Mouse (Mus musculus) thymus, postnatal 25 days (tissue): ENCODE measurements around the gene Dapp1.
"Not testable (repeated sequence)": the region's sequence is repeated elsewhere in the genome, so short reads cannot be mapped to it uniquely, and the experiment has no call there.

Experiments used
- DNase-seq: peaks from one replicate; pipeline ENCODE4 v3.0.0; 2022

The Dapp1 gene

DNA sequence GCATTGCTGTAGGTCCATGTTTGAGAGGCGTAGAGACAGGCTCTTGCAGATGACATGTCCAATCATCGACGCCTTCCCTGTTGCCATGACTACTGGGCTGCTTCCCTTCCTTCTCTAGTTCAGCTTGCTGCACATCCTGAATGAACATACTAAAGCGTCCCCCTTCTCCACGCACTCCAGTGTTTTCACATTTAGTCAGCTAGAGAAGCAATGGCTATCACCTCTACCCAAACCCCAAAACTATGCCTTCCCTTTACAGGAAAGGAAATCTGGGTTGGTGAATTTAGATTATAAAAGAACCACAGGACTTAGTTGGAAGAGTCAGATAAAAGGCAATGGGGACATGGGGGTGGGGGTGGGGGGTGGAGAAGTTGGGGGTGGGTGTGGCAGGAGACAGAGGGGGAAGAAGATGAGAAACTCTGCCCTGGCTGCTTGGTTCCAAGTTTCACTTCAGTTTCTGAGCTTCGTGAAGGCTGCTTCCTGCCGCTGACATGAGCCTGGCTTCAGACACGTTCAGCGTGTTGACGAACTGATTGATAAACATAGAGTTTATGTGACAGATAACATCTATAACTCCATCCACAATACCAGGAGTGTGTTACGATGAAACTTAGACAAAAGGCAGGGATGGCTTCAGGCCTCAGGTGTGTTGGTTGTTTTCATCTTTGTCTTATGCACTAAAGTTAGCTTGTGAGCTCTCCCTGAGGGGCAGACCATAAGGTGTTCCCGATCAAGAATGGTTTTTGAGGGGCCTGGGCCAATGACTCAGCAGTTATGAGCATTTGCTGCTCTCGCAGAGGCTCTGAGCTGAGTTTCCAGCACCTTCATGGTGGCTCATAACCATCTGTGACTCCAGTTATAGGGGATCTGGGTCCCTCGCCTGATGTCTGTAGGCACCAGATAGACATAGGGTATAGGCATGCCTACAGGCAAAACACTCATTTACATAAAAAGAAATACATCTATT, 28.1 kb downstream of the Dapp1 start:
- DNase-seq = peak; percentile 50

DNA sequence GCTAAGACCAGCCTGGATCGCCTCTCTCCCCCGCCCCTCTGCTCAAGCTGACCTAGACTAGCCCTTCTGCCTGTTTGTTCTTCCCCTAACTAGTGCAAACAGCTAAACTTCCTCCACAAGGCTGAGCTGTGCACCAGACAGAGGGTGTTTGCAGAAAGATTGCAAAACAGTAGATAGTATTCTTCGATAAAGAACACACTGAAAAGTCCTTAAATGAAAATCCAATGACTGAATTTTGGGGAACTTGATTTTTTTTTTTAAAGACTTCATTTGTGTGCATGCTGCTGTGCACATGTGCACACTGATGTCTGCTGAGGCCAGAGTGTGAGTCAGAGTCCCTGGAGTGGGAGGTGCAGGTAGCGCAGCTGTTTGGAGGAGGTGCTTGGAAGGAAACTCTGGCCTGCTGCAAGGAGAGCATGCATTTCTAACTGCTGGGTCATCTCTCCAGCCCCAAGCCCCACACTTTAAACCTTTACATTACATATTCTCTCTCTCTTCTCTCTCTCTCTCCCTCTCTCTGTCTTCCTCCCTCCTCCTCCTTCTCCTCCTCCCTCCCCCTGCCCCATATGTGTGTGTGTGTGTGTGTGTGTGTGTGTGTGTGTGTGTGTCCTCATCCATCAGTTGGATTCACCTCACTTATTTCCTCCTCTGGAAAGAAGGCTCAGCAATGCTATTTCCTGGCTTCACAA, 29.0 kb downstream of the Dapp1 start:
- DNase-seq = no peak

DNA sequence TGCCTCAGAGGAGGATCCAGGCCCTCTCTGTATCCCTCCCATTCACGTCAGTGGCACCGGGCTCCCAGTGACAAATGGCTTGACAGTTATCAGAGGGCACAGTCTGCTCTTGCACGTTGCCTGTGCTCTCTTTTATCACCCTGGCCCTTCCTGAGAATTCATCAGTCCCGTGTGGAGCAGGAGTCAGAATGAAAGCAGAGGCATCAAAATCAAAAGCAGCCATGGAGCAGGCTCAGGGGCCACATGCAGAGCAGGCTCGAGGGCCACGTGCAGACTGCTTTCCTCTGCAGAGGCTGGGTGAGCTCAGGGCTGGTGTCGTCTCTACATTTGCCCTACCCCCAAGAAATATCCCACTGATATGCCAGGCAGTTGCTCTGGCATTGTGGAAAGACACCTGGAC, 29.5 kb downstream of the Dapp1 start:
- no peak for DNase-seq

DNA sequence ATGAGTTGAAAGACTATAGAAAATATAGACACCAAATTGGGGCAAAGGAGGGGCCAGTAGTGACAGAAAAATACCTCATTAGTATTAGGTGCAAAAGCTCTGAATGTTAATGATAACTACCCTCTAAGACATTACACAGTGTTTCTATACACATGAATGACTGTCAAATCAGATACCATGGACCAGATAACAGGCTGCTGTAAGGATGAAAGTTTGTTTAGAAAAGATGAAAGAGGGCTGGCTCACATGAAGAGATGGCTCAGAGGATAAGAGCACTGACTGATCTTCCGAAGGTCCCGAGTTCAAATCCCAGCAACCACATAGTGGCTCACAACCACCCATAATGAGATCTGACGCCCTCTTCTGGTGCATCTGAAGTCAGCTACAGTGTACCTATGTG, 30.0 kb downstream of the Dapp1 start:
- not testable (repeated sequence) for DNase-seq

DNA sequence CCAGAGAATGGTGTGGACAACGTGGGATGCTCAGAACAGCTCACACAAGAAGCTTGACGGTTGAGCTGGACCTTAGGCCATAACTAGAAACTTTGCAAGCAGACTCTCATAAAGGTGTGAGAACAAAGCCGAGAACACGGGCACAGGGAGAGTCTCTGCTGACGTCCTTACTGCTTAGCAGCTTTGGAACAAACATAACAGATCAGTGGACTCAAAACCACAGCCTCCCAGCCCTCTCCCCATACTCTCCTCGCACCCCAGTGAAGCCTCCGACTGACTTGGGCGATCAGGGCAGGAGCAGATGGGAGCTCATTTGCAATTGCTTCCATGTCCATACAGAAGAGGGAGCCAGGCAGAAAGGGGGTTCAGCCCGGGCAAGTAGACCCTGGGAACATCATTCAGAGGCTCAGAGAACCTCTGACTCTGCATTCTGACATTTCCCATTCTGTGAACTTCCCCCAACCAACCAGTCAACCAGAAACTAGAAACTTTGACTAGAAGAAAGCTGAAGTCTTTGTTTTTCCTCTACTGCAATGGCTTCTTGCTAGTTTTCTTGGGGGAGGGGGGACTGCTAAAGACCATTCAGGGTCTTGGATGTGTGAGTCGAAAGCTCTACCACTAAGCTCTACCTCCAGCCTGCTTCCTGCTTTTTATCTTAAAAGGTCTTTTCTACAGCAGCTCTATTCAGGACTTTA, 31.0 kb downstream of the Dapp1 start:
- DNase-seq = no peak

DNA sequence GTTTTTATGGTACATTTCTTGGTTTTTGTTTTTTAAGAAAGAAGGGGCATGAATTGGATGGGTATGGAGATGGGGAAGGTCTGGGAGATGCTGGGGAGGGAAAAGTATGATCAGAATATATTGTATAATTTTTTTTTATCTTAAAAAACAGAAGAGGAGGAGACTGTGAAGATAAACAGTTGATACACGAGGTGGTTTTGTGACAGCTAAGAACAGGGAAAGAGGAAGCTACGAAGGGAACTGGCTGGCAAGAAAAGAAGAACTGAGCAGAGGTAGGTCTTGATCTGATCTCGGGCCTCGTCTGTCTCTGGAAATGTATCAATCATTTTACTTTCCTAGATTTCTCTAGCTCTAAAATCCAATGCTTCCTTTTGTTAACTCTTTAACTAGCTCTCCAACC, 33.8 kb downstream of the Dapp1 start:
- DNase-seq = no peak

DNA sequence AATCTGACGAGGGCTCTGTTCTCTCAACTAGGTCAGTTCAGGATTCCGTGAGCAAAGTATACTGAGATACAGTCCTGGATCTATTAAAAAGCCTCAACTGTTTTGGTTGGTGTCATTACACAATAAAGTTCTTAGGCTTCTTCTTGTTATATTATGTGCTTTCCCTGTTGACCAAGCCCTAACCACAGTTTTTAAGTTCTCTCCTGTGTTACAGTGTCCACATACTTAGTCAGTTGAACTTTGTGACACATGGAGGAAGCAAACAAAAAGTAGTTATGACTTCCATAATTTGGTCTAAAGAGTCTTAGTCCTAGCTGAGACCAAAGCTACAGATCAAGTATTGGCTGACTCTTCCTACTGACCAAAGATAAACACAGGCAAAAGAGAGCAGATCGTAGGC, 34.5 kb downstream of the Dapp1 start:
- DNase-seq = no peak

DNA sequence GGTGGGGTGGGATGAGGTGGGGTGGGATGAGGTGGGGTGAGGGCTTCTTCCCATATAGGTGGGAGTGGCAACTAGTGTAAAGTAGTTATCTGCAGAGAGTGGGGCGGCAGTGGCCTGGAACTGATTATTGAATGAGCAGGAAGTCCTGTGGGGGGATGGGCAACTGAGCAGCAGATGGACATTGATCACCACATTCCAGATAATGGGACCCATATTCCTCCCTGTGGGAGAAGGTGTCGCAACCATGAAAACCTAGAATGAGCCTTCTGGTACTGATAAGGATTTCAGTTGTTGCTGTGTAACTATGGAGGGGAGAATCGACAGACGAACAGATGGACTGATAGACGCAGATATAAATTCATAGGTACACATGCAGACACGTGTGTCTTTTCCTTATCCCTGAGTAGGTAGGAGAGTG, 37.6 kb downstream of the Dapp1 start:
- no peak for DNase-seq

DNA sequence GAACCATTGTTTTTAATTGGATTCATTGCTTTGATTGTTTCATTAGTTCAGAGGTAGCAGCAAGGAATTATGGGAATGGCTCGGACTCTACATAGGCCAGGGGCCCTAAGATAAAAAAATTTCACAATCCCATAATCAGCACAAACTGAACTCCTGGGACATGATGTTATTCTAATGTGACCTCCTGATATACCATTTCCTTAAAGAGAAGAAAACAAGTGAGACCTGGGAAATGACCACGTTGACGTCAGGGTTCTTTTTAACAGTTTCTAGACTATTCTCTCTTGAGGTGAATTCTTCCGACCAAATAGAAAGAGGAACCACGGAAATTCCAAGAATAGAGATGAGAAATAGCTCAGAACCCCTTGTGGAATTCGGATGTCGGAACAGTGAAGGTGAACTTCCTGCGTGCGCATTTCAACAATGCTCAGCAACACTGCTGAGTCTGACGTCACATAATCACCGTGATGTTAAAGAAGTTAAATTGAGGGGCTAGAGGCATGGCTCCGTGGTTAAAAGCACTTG, 39.2 kb downstream of the Dapp1 start:
- no peak for DNase-seq

DNA sequence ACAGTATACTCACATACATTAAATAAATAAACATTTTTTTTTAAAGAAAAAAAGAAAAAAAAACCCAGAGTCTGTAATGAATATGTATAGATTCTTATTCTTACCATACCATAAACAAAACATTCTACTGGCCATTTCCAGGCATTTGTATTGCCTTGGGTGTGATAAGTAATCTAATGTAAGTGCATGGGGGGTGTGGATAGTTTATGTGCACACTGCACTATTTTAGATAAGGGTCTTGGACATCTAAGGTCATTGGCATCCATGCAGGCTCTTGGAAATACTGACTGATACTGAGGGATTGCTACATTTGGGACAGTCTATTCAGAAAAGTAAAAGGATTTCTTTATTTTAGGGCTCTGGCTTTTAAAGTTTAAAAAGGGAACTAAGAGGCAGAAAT, 39.8 kb downstream of the Dapp1 start:
- DNase-seq = no peak

DNA sequence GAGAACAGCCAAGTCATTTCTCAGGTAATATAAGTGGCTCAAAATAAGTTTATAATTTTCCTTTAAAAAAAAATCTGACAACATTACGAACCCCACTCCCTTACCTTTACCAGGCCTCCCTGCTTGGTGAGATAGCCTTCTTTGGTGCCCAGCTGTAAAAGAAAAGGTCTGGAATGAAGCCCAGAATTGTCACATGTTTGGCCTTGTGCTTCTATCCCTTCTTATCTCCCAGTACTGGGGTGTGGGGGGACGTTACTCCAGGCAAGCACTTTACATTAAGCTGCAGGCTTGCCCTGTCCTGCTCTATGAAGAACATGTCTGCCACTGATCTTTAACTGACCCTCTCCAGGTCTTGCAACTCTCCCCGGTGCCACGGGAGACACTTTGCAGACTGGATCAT, 40.6 kb downstream of the Dapp1 start:
- no peak for DNase-seq

DNA sequence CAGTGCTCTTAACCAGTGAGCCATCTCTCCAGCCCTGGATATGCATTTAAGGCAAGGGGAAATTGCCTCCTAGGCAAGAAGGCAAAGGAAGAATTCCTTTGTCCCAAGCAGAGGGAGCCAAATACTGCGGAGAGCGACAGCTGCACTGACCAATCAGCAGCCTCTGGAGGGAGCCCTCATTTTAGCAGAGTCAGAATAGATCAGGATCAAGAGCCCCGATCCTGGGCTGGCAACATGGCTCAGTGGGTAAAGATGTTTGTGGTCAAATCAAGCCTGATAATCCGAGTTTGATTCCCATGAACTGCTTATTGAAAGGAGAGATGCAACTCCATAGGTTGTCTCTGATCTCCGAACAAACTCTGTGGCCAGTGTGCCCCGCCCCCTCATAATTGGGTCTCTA, 42.7 kb downstream of the Dapp1 start:
- DNase-seq = no peak

DNA sequence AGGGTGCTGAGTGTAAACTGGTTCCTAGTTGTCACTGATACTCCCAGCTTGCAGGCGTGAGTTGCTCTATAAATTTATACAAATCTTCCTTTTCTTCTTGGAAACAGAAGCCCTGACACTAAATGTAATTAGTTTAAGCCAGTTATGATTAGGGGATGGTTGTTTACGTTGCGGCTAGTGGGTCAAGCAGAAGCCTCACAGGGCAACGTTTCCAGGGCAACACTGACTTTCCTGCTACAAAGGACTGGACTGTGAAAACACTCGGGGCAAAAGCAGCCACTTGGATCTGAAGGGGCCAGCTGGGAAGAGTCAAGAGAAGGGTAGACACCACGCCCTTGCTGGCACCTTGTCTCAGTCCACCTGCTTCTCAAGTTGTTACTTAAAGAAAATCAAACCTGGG, 44.8 kb downstream of the Dapp1 start:
- no peak for DNase-seq

DNA sequence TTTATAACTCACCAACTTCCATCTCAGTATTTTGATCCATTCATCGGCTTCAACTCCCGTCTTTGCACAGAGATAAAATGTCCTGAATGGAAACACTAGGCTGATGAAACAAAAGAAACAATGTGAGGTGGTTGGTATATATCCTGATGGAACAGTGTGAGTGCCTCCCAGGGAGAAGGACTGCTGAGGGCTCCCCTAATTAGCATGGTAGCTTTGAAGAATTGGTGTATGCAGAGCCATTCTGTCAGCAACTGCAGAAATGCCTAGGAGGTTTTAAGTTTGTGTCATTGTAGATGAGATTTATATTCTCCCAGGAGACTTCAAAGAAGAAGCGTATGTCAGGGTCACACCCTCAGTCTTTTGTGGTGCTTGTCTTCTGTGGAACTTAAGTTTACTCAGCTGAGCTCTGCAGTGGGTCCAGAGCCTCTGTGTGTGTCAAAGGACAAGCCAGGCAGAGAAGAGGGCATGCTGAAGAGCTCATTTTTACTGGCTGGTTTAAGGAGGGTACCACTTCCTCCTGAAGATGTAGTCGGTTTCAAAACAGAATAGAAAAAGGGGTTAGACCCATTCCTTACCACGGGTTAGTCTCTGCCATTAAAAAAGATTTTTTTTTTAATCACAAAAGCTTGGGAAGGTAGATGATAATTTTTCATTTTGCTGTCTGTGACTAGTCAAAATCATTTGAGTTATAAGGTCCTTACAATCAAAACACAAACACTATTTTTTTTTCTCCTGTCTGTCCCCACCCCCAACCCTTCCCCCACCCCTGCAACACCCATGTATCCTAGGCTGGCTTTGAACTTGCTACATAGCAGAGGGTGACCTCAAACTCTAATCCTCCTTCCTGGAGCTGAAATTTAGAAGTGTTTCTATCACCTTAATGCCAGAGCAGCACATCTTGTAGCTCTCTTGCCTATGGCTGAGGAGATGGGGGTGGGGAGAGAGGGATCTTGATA, 45.5 kb downstream of the Dapp1 start:
- DNase-seq = no peak

DNA sequence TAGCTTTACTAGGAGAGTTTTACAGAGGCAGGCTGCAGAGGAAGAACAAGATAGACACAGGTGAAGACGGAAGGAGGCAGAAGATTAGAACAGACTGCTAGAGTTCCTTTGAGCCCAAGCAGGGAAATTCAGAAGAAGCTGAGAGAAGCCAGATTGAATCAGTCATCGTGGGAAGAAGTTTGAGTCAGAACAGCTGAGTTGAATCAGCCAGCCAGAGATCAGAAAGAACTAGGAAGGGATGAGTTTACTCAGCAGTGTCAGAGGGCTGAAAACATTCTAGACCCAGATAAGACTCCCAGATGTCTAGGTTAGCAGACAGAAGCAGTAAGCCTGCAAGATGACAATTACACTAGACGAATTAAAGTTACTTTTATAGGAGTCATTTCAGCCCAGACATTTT, 47.4 kb downstream of the Dapp1 start:
- no peak for DNase-seq

DNA sequence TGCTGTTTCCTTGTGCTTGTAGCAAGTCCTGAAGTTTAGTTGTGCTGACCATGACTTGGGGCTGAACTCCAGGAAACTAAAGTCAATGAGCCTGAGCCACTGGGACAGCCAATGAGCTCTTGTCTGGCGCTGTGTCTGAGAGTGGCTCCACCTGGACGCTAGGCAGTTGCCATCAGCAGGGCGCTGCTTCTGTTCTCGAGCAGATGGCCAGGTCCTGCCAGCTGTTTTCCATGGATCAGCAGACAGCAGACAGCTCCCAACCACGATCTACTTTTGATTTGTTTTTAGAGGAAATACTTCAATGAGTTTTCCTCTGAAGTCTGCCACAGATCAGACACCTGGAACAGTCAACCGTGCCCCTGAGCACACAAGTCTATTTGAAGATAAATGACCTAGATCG, 48.6 kb downstream of the Dapp1 start:
- DNase-seq = no peak

DNA sequence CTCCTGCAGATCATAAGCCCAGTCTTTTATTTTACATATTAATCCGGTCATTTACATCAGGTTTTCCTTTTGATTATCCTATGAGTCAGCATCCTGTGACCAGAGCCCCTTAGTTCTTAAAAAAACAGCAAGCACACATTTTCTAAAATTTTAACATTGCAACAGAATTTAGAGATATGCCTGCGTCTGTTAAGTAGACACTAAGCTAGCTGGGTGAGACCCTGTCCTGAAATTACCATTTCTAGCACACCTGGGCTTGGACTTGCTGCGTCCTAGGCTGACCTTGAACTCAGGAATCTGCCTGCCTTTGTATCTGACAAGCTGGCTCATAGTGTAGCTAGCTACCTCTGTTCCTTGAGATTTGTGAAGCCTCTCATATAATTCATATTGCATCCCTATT, 51.4 kb downstream of the Dapp1 start:
- no peak for DNase-seq

DNA sequence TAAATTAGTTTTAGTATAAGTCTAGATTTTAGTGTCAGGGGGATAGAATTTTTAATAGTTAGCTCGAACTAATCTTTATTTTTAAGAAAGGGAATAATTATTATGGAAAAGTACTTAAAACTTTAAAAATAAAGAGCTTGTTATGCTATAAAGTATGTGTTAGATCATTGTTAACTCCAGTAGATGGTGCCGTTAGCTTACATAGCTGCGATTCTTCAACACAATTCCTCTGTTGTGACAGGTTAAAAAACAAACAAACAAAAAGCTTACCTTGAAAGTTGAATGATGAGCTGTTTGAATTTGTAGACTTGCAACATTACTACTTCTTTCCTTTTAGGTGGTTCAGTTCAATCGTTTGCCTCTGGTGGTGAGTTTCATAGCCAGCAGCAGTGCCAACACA, 54.3 kb downstream of the Dapp1 start:
- no peak for DNase-seq

DNA sequence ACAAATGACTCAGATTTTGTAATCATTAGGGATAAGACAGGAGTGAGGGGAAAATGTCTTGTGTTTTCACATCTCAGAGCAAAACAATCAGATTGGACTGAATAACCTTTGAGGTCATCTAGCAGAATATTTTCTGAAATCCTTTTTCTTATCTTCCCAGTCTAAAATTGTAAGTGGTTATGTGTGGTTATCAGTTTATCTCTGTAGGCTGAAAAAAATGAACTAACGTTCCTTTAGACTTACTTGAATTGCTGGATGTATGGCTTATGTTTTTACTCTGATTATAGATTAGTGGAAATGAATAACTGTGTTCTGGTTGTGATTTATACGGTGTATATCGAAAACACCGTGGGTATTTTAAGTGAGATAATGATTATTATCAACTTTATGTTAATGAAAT, 60.8 kb downstream of the Dapp1 start:
- DNase-seq = no peak

DNA sequence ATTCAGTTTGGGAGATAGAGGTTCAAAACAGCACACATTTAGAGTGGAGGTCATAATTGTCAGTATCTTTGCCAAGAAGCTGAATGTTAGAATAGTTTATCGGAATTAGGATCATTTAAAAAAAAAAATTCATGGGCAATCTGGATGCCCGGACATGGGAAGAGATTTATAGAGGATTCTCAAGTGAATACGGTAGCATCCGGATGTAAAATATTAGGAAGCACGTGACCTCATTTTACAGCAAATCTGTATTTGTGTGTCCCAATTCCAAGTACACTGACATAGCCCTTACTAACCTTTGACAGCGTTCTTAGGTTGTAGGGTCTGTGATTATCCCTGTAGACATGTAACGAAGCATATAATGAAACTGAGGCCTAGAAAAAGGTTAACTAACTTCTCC, 61.9 kb downstream of the Dapp1 start:
- no peak for DNase-seq

DNA sequence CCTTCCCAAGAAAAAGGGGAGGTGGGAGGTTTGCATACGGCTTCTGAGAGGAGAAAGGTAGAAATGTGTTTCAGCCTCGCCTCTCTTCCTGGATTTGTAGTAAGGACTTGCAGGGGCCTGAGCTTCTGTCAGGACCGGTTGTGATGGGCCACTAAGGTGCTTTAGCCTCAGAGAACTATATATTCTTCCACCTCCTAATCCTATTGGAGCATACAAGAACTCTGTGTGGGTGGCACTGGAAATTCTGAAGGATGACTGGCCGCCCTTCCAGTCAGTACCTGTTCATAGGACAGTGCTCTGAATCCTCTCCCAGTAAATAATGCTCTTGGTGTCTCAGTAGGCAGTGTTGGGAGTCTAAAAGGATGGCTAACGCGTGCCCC, 62.4 kb downstream of the Dapp1 start:
- no peak for DNase-seq

DNA sequence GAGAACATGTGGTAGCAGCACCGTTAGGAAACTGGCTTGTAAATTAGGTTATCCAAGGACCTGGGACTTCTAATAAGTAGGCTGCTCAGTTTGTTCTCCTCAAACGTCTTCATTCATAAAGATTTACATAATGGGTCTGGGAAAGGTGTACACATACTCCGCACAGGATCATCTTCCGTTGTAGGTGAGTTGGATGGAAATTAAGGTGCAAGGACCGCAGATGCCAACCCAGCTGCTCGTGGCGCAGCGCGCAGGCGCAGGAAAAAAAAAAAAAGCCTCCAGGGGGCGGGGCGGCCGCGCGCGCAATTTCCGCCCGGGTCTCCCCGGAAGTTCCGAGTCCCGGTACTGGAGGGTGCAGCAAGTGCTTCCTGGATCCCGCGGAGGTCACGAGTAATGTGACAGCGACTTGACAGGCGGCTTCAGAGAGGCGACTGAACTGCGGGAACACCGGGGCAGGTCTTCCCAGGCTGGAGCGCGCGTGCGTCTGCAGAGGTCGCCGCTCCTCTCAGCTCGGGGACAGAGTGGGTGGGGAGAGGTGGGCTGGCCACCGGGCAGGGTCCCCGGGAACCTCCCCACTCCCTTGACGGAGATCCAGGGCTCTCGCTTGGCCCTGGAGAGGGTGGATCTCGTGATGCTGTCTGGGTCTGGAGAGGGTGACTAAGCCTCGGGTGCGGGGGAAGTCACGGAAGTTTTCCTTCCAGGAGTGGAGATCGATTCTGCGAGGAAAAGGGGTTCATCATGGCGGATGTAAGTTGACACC, 63.0 kb downstream of the Dapp1 start, which contains the start of gene Lamtor3:
Gene Lamtor3 (plus strand): TSS at position 335 of the 760 bp plus-strand sequence.
- DNase-seq = peak; percentile 87
